Comparison of ENCODE assay signal across 9 mouse cellular contexts in genomic region chr11:120785145-120785544, GRCm38 (mm10). TPM values are rescaled to one million over a fixed set of nuclear protein-coding genes. Genes with fewer than 3 reads are reported as not detected.
DNase-seq lines count a peak whose midpoint lies in the region; ATAC-seq and TF ChIP-seq lines count a peak whose summit lies in the region.
"Had no signal": no experiment of that assay in that cellular context is flagged by ENCODE, and none has a peak within 500 bp of the region (broad histone marks: within the 10 kb centered on the region; RNA-seq: fewer than 3 reads in every experiment).

No protein-coding gene starts in this region.

- peaks cover 46% of the 10 kb centered on the region for H3K36me3 ChIP-seq in heart, embryonic 15.5 days
- H3K36me3 ChIP-seq in MEL (ENCODE audit: control insufficient read depth in 1 of 2, insufficient read depth in 2 of 2, low read length in 2 of 2), result peaks cover 2 to 7% of the 10 kb centered on the region in 2 experiments
- H3K36me3 ChIP-seq in heart, postnatal 0 days (replicated peaks; ENCODE audit: control insufficient read depth, insufficient read depth, low read length), result peaks cover 51% of the 10 kb centered on the region
- peaks cover 28% of the 10 kb centered on the region; the same call in 1 of the 2 replicates for H3K36me3 ChIP-seq in macrophage (ENCODE audit: inconsistent target)

- no peak for TF ChIP-seq CTCF in MEL (IDR thresholded peaks at IDR 0.05 in 2 of 3, conservative IDR thresholded peaks at IDR 0.05 in 1 of 3; ENCODE audit: control insufficient read depth in 1 of 3, insufficient read depth in 1 of 3, low read depth in 2 of 3, low read length in 3 of 3, poor library complexity in 1 of 3, severe bottlenecking in 1 of 3)
- TF ChIP-seq CTCF in heart, postnatal 0 days (IDR thresholded peaks at IDR 0.05; ENCODE audit: low read depth), result no peak

- H3K27me3 ChIP-seq in heart, embryonic 15.5 days, result no peaks in the 10 kb centered on the region
- no peaks in the 10 kb centered on the region for H3K27me3 ChIP-seq in MEL (ENCODE audit: control insufficient read depth in 1 of 2, insufficient read depth in 2 of 2, low read length in 2 of 2)
- H3K27me3 ChIP-seq in heart, postnatal 0 days (ENCODE audit: control insufficient read depth, insufficient read depth, low read length), result no peaks in the 10 kb centered on the region
- H3K27me3 ChIP-seq: Patski had no signal

- ATAC-seq in heart, embryonic 15.5 days (replicated peaks; ENCODE audit: insufficient number of reproducible peaks, insufficient read depth, low FRiP score, low read depth), result no peak
- no peak for ATAC-seq in heart, postnatal 0 days (ENCODE audit: insufficient read depth, low read depth)
- ATAC-seq in monocyte, adult 5-6 weeks (replicated peaks; ENCODE audit: insufficient number of reproducible peaks, low FRiP score, low TSS enrichment, poor library complexity, severe bottlenecking), result no peak

- no peak for DNase-seq in heart, adult 9 months (ENCODE audit: low spot score in 2 of 2)
- no peak for DNase-seq in MEL (ENCODE audit: low read depth, low spot score)
- no peak for DNase-seq in heart, postnatal 0 days (ENCODE audit: low spot score)
- no peak for DNase-seq in frontal cortex, postnatal 10 days (ENCODE audit: low spot score in 2 of 2)
- no peak for DNase-seq in spleen, adult 12 weeks (ENCODE audit: low spot score)

- H3K9me3 ChIP-seq in heart, embryonic 15.5 days (replicated peaks), result no peaks in the 10 kb centered on the region
- H3K9me3 ChIP-seq in MEL (replicated peaks; ENCODE audit: insufficient read depth, low read length), result no peaks in the 10 kb centered on the region
- no peaks in the 10 kb centered on the region for H3K9me3 ChIP-seq in heart, postnatal 0 days (replicated peaks; ENCODE audit: control insufficient read depth, low read length)

- peak overlapping the region; percentile 97 for H3K4me2 ChIP-seq in heart, embryonic 15.5 days
- H3K4me2 ChIP-seq in heart, postnatal 0 days (ENCODE audit: low read depth, low read length), result peak overlapping the region; percentile 95

- TF ChIP-seq POLR2A in MEL (IDR thresholded peaks at IDR 0.05; ENCODE audit: control insufficient read depth in 1 of 2, insufficient read depth in 1 of 2, low read depth in 1 of 2, low read length in 2 of 2, poor library complexity in 1 of 2), result no peak

- no peak overlapping the region for H3K27ac ChIP-seq in heart, embryonic 15.5 days
- H3K27ac ChIP-seq in MEL (ENCODE audit: control insufficient read depth, low read depth, low read length), result peak overlapping the region; percentile 85
- H3K27ac ChIP-seq in heart, postnatal 0 days (ENCODE audit: low read depth), result no peak overlapping the region
- no peak overlapping the region for H3K27ac ChIP-seq in macrophage

- peaks cover 15% of the 10 kb centered on the region for H3K4me1 ChIP-seq in heart, embryonic 15.5 days (replicated peaks)
- peaks cover 0 to 16% of the 10 kb centered on the region in 2 experiments; a peak in 1 of 4 replicates for H3K4me1 ChIP-seq in MEL (ENCODE audit: control insufficient read depth in 1 of 2, insufficient read depth in 2 of 2, low read length in 2 of 2)
- H3K4me1 ChIP-seq in heart, postnatal 0 days (ENCODE audit: control insufficient read depth, insufficient read depth), result peaks cover 13% of the 10 kb centered on the region

- H3K4me3 ChIP-seq in heart, embryonic 15.5 days, result peak overlapping the region; percentile 95
- peak overlapping the region; percentile 66 to 84 for H3K4me3 ChIP-seq in MEL (ENCODE audit: control insufficient read depth in 1 of 2, insufficient read depth in 1 of 2, low read depth in 2 of 2, low read length in 2 of 2)
- peak overlapping the region; percentile 80 for H3K4me3 ChIP-seq in heart, postnatal 0 days (ENCODE audit: low read depth, low read length)
- H3K4me3 ChIP-seq in macrophage (ENCODE audit: inconsistent target), result peak overlapping the region; percentile 61

- 33% methylated on average over 9 of the region's 9 CpGs for WGBS in heart, embryonic 15.5 days
- 40% methylated on average over 9 of the region's 9 CpGs for WGBS in heart, postnatal 0 days
- 51% methylated on average over 9 of the region's 9 CpGs for WGBS in macrophage (ENCODE audit: missing documents)

- TF ChIP-seq EP300 in MEL (IDR thresholded peaks at IDR 0.05; ENCODE audit: low read depth in 1 of 2, low read length in 2 of 2), result no peak
- TF ChIP-seq EP300 in heart, postnatal 0 days (IDR thresholded peaks at IDR 0.05; ENCODE audit: low read depth), result no peak

- peaks cover 26% of the 10 kb centered on the region for H3K79me2 ChIP-seq in MEL (ENCODE audit: control insufficient read depth, insufficient read depth, low read length, poor library complexity)
- H3K79me2 ChIP-seq in macrophage (ENCODE audit: inconsistent target), result peaks cover 15% of the 10 kb centered on the region

- peak overlapping the region; percentile 85 for H3K9ac ChIP-seq in heart, embryonic 15.5 days
- H3K9ac ChIP-seq in MEL (ENCODE audit: control insufficient read depth, low read depth, low read length, poor library complexity, severe bottlenecking), result peak overlapping the region; percentile 87
- peak overlapping the region; percentile 84 for H3K9ac ChIP-seq in heart, postnatal 0 days (replicated peaks; ENCODE audit: low read depth, low read length)

- TF ChIP-seq RAD21 in MEL (IDR thresholded peaks at IDR 0.05; ENCODE audit: low read depth, low read length), result no peak

RNA-seq across cellular contexts. Expression of gene Gps1, which starts 1.1 kb away (rescaled TPM):
- 113 and 134 TPM in 2 replicates for polyA plus RNA-seq in heart, embryonic 15.5 days (2015; fragmentation: Nextera tagmentation; extraction: Ambion mirVana)
- total RNA-seq in MEL (2012; rRNA removed), result 206 and 266 TPM in 2 replicates
- 100 to 1,000 TPM; 173 to 219 TPM for polyA plus RNA-seq in MEL (2012; ENCODE audit: insufficient read depth in 1 of 2, insufficient read length in 2 of 2, low read depth in 1 of 2, low replicate concordance in 2 of 2, missing spikeins in 1 of 2)
- total RNA-seq in heart, postnatal 0 days (2014; rRNA removed; ENCODE audit: low replicate concordance), result 120 and 125 TPM in 2 replicates
- polyA plus RNA-seq in heart, postnatal 0 days (2015; fragmentation: Nextera tagmentation; extraction: Ambion mirVana), result 94.2 and 94.4 TPM in 2 replicates
- total RNA-seq in macrophage (2018; cell fraction: chromatin; rRNA removed), result 10 to 100 TPM; 22.2 to 70.2 (median 44.4) TPM
- total RNA-seq in macrophage (2018; cell fraction: cytosol; rRNA removed), result 10 to 100 TPM; 31.5 to 47.0 (median 40.8) TPM
- 10 to 100 TPM; 21.3 to 85.8 (median 33.8) TPM for total RNA-seq in macrophage (2018; cell fraction: nucleus; rRNA removed)
- polyA plus RNA-seq in macrophage (2018), result 31.8 to 85.4 TPM (median 49.9 TPM) in 3 replicates
- 55.0 to 59.6 TPM (median 55.7 TPM) in 3 replicates for total RNA-seq in monocyte, adult 5-6 weeks (2017)

RNA-seq across cellular contexts. Expression of gene Rfng, which starts 1.1 kb away (rescaled TPM):
- polyA plus RNA-seq in heart, embryonic 15.5 days (2015; fragmentation: Nextera tagmentation; extraction: Ambion mirVana), result 21.1 and 30.8 TPM in 2 replicates
- total RNA-seq in MEL (2012; rRNA removed), result 10.9 and 12.7 TPM in 2 replicates
- polyA plus RNA-seq in MEL (2012; ENCODE audit: insufficient read depth in 1 of 2, insufficient read length in 2 of 2, low read depth in 1 of 2, low replicate concordance in 2 of 2, missing spikeins in 1 of 2), result 10 to 100 TPM in 1 of 2 experiments, not detected in 1; 40.7 TPM
- 14.5 and 26.4 TPM in 2 replicates for total RNA-seq in heart, postnatal 0 days (2014; rRNA removed; ENCODE audit: low replicate concordance)
- polyA plus RNA-seq in heart, postnatal 0 days (2015; fragmentation: Nextera tagmentation; extraction: Ambion mirVana), result 15.3 and 17.0 TPM in 2 replicates
- total RNA-seq in macrophage (2018; cell fraction: chromatin; rRNA removed), result 10 to 100 TPM in 8 of 26 experiments, 1 to 10 TPM in 18; 2.1 to 20.3 (median 7.0) TPM
- 10 to 100 TPM in 23 of 26 experiments, 1 to 10 TPM in 3; 8.8 to 18.0 (median 11.9) TPM for total RNA-seq in macrophage (2018; cell fraction: cytosol; rRNA removed)
- total RNA-seq in macrophage (2018; cell fraction: nucleus; rRNA removed), result 10 to 100 TPM in 14 of 26 experiments, 1 to 10 TPM in 12; 4.2 to 24.9 (median 11.3) TPM
- 12.9 to 16.2 TPM (median 15.6 TPM) in 3 replicates for polyA plus RNA-seq in macrophage (2018)
- 1.0 to 3.9 TPM (median 1.2 TPM) in 3 replicates for total RNA-seq in monocyte, adult 5-6 weeks (2017)

RNA-seq across cellular contexts. Expression of gene Dus1l, which starts 11.1 kb away (rescaled TPM):
- 36.9 and 50.0 TPM in 2 replicates for polyA plus RNA-seq in heart, embryonic 15.5 days (2015; fragmentation: Nextera tagmentation; extraction: Ambion mirVana)
- 190 and 203 TPM in 2 replicates for total RNA-seq in MEL (2012; rRNA removed)
- polyA plus RNA-seq in MEL (2012; ENCODE audit: insufficient read depth in 1 of 2, insufficient read length in 2 of 2, low read depth in 1 of 2, low replicate concordance in 2 of 2, missing spikeins in 1 of 2) (100 to 1,000 TPM in 1 of 2 experiments, not detected in 1; 171 TPM), macrophage (2018) (17.1 to 33.6 TPM (median 26.6 TPM) in 3 replicates)
- total RNA-seq in heart, postnatal 0 days (2014; rRNA removed; ENCODE audit: low replicate concordance), result 42.2 and 47.1 TPM in 2 replicates
- 35.6 and 40.2 TPM in 2 replicates for polyA plus RNA-seq in heart, postnatal 0 days (2015; fragmentation: Nextera tagmentation; extraction: Ambion mirVana)
- total RNA-seq in macrophage (2018; cell fraction: chromatin; rRNA removed), result 10 to 100 TPM; 15.6 to 84.1 (median 48.7) TPM
- 10 to 100 TPM; 21.2 to 37.4 (median 31.3) TPM for total RNA-seq in macrophage (2018; cell fraction: cytosol; rRNA removed)
- total RNA-seq in macrophage (2018; cell fraction: nucleus; rRNA removed), result 10 to 100 TPM; 12.8 to 57.1 (median 31.4) TPM
- total RNA-seq in monocyte, adult 5-6 weeks (2017), result 25.1 to 42.4 TPM (median 31.8 TPM) in 3 replicates

RNA-seq across cellular contexts. Expression of gene Hmga1b, which starts 22.6 kb away (rescaled TPM):
- 2.1 and 2.8 TPM in 2 replicates for polyA plus RNA-seq in heart, embryonic 15.5 days (2015; fragmentation: Nextera tagmentation; extraction: Ambion mirVana)
- total RNA-seq in MEL (2012; rRNA removed), result 190 and 206 TPM in 2 replicates
- polyA plus RNA-seq in MEL (2012; ENCODE audit: insufficient read depth in 1 of 2, insufficient read length in 2 of 2, low read depth in 1 of 2, low replicate concordance in 2 of 2, missing spikeins in 1 of 2), result 100 to 1,000 TPM in 1 of 2 experiments, not detected in 1; 633 TPM
- total RNA-seq in heart, postnatal 0 days (2014; rRNA removed; ENCODE audit: low replicate concordance), result 0.23 and 0.76 TPM in 2 replicates
- polyA plus RNA-seq in heart, postnatal 0 days (2015; fragmentation: Nextera tagmentation; extraction: Ambion mirVana), result 1.2 and 1.3 TPM in 2 replicates
- total RNA-seq in macrophage (2018; cell fraction: chromatin; rRNA removed), result 1 to 10 TPM in 22 of 26 experiments, under 1 TPM in 3, not detected in 1; 0.63 to 5.3 (median 2.2) TPM
- 10 to 100 TPM in 2 of 26 experiments, 1 to 10 TPM in 24; 2.5 to 11.0 (median 5.0) TPM for total RNA-seq in macrophage (2018; cell fraction: cytosol; rRNA removed)
- total RNA-seq in macrophage (2018; cell fraction: nucleus; rRNA removed), result 1 to 10 TPM in 20 of 26 experiments, under 1 TPM in 4, not detected in 2; 0.52 to 4.2 (median 1.6) TPM
- 3.8 to 12.6 TPM (median 5.1 TPM) in 3 replicates for polyA plus RNA-seq in macrophage (2018)
- 2.3 to 66.8 TPM (median 12.5 TPM) in 3 replicates for total RNA-seq in monocyte, adult 5-6 weeks (2017)

RNA-seq across cellular contexts. Expression of gene Fasn, which starts 39.2 kb away (rescaled TPM):
- 17.0 and 31.7 TPM in 2 replicates for polyA plus RNA-seq in heart, embryonic 15.5 days (2015; fragmentation: Nextera tagmentation; extraction: Ambion mirVana)
- total RNA-seq in MEL (2012; rRNA removed), result 317 and 342 TPM in 2 replicates
- polyA plus RNA-seq in MEL (2012; ENCODE audit: insufficient read depth in 1 of 2, insufficient read length in 2 of 2, low read depth in 1 of 2, low replicate concordance in 2 of 2, missing spikeins in 1 of 2) (100 to 1,000 TPM; 256 to 313 TPM), macrophage (2018) (20.8 to 45.3 TPM (median 23.6 TPM) in 3 replicates)
- total RNA-seq in heart, postnatal 0 days (2014; rRNA removed; ENCODE audit: low replicate concordance), result 79.2 and 90.4 TPM in 2 replicates
- polyA plus RNA-seq in heart, postnatal 0 days (2015; fragmentation: Nextera tagmentation; extraction: Ambion mirVana), result 10.8 and 14.1 TPM in 2 replicates
- 10 to 100 TPM; 11.8 to 59.6 (median 33.3) TPM for total RNA-seq in macrophage (2018; cell fraction: chromatin; rRNA removed)
- 10 to 100 TPM in 24 of 26 experiments, 1 to 10 TPM in 2; 8.4 to 36.1 (median 21.4) TPM for total RNA-seq in macrophage (2018; cell fraction: cytosol; rRNA removed)
- total RNA-seq in macrophage (2018; cell fraction: nucleus; rRNA removed), result 100 to 1,000 TPM in 1 of 26 experiments, 10 to 100 TPM in 24, 1 to 10 TPM in 1; 8.1 to 116 (median 20.2) TPM
- 13.2 to 26.4 TPM (median 13.5 TPM) in 3 replicates for total RNA-seq in monocyte, adult 5-6 weeks (2017)
